Mouse (Mus musculus) lung, adult 2 months (tissue): ENCODE measurements around the gene Camk2n2. TPM values are rescaled to one million over a fixed set of nuclear protein-coding genes. Genes with fewer than 3 reads are reported as not detected.

Experiments
- DNase-seq: peaks from one replicate; pipeline ENCODE4 v3.0.0; 2022
- H3K4me1 ChIP-seq: fragments of 200-500 bp; 2 replicates; pipeline ENCODE4 v1.6.1; 2011; ENCODE audit warnings: low read length; ENCODE audit not compliant: control insufficient read depth, insufficient read depth
- H3K4me3 ChIP-seq: fragments of 200-500 bp; replicated peaks from 2 replicates; pipeline ENCODE3; 2011; ENCODE audit warnings: low read depth, mild to moderate bottlenecking, control low read depth, low read length; ENCODE audit errors: extremely low read depth
- CTCF ChIP-seq: fragments of 200-500 bp; IDR thresholded peaks from 2 replicates; pipeline ENCODE4 v1.5.1; 2011; ENCODE audit warnings: mild to moderate bottlenecking, low read length, control low read depth; ENCODE audit not compliant: insufficient read depth
- POLR2A ChIP-seq: fragments of 200-500 bp; IDR thresholded peaks from 2 replicates; pipeline ENCODE4 v1.6.1; 2011; ENCODE audit warnings: low read depth, mild to moderate bottlenecking, control low read depth, low read length, borderline replicate concordance; ENCODE audit errors: extremely low read depth
- WGBS: fragments of 180-500 bp; shearing (Covaris S2); methylation state at CpG from one replicate; pipeline ENCODE4 v1.1.7; 2018; 5-methylcytosine and 5-hydroxymethylcytosine counted together
- polyA plus RNA-seq: library from polyadenylated mRNA; depleted of rRNA; stranded (reverse); fragments of >200 nt; gene quantifications from 2 replicates; pipeline ENCODE4 v1.2.3, GENCODE M21; 2012

Camk2n2 gene
- polyA plus RNA-seq, 1 experiment = 3.4 TPM

DNA sequence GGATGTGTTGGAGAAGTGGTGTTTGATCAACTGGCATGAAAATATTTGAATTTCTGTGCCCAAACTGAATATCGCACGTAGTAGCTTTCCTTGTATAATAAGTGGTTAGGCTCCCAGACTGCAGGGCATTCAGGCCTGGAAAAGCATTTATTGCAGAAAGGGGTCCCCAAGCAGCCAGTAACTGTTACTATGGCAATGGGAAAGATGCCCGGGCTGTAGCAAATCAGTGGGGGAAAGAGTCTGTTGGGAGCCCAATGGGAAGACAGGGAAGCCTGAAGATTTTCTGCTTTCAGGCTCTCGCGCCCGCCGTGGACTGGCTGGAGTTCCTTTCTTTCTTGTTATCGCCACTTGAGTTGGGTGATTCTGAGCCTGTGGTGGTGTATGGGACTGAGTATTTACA is 17.3 kb upstream of the Camk2n2 start:
- Histone ChIP-seq H3K4me1 (0 out of 2 replicates have a peak, but pooled peaks cover 2% of the 10 kb centered on the region), H3K4me3 (no peak overlapping the region)
- 76% methylated on average over 8 of the region's 8 CpGs for WGBS
- no peak for DNase-seq
- TF ChIP-seq POLR2A (no peak), CTCF (no peak)

DNA sequence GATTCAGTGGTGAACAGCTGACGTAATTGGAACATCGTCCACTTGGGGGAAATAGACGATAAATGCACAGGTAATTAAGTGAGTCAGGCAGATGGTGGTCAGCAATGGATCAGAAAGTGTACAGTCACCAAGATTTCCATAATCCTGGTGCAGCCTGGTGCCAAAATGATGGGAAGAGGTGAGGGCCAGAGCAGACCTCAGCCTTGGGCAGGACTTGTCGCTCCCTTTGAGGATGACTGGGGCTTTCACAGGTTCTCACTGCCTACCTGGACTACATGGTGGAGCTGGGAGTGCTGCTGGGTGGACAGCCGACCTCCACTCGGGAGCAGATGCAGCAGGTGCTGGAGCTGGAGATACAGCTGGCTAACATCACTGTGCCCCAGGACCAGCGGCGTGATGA is 16.3 kb upstream of the Camk2n2 start:
- no peak for TF ChIP-seq POLR2A
- no peak for TF ChIP-seq CTCF
- 66% methylated on average over 8 of the region's 8 CpGs for WGBS
- Histone ChIP-seq H3K4me3 (no peak overlapping the region), H3K4me1 (0 out of 2 replicates have a peak, but pooled peaks cover 2% of the 10 kb centered on the region)
- no peak for DNase-seq

DNA sequence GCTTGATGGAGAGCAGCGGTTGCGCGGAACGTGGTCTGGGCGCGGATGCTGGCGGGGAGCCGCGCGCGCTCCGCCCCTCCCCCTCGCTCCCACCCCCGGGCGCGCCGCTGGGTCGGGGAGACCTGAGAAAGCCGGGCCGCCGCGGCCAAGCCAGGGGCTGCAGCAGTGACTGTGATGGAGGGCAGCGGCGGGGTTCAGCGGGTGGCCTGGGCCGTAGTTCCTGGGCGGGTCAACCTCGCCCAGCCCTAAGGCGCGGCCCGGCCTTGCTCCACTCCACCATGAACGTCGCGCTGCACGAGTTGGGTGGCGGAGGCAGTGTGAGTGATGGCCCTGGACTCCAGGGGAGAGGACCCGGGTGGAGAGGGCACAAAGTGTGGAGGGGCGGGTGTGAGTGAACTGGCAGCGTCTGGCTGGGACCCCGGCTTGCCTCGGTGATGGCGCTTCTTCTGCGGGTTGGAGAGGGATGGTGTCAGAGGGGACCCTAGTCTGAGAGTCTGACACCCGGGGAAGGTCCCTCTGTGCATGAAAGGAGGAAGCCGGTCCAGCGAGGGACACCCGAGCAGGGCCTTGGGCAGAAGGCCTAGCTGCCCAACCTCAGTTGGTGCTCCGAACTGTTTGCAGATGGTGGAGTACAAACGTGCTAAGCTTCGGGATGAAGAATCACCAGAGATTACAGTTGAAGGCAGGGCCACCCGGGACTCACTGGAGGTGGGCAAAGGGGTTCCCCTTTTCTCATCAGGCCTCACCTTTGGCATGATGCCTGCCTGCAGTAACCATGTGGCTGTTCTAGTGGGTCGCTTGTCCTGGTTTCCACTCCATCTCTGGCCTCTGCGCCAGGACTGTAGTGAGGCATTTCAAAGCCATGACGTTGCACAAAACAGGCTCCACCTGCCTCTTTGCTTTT is 8.9 kb upstream of the Camk2n2 start, which contains the start of gene Ece2:
Gene Ece2, plus strand, starts transcription at position 98 of the 904 bp plus-strand sequence.
- Histone ChIP-seq H3K4me1 (no peaks in the 10 kb centered on the region), H3K4me3 (no peak within 1 kb of the TSS)
- no peak for DNase-seq
- TF ChIP-seq POLR2A (no peak), CTCF (no peak)
- WGBS = 9% methylated on average over 54 of the region's 54 CpGs

DNA sequence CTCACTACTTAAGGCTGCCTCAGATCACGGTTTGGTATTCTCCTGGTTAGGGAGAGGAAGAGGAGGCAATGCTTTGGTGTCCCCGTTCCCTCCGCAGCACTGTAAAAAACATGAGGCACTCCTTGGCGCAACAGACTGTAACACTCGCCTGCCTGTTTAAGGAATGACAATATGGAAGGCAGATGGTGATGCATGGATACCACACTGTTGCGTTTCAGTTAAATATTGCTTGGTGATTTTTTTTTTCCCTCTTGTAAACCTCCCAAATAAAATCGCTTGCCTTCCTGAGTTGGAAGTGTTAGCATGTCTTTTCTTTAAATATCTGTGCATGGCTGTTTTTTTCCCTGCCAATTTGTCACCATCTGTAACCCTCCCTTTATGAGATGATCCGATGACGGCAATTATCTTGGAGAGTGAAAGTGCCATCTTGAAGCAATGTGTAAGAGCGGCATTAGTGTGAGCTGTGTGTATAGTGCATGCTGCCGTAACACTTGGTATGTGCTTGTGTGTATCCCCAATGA is 7.8 kb upstream of the Camk2n2 start:
- TF ChIP-seq POLR2A = no peak
- no peak for TF ChIP-seq CTCF

DNA sequence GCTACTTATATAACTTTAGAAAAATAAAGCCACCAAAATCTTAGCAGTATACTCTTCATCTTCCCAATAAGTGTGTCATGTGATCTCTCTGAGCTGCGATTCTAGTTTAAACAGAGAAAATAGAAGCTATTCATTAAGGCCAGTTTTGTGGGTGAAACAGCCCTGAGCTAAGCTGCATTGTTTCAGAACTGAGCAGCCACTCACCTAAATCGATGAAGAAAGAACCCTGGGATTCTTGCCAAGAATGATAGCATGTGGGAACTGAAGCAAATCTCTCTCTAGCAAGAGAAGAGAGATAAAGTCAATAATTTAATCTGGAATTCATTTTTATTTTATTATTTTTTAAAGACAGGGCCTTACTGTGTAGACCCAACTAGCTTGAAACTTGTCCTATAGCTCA is 2.1 kb upstream of the Camk2n2 start:
- no peak for DNase-seq
- Histone ChIP-seq H3K4me3 (no peak overlapping the region), H3K4me1 (peaks cover 9% of the 10 kb centered on the region)
- TF ChIP-seq CTCF (no peak), POLR2A (no peak)
- 48% methylated on average over 2 of the region's 2 CpGs for WGBS

More for the DNA sequence above, 7.8 kb upstream of the Camk2n2 start:
- no peak for DNase-seq
- no peak overlapping the region for H3K4me3 ChIP-seq
- no peaks in the 10 kb centered on the region for H3K4me1 ChIP-seq
- 57% methylated on average over 11 of the region's 11 CpGs for WGBS

DNA sequence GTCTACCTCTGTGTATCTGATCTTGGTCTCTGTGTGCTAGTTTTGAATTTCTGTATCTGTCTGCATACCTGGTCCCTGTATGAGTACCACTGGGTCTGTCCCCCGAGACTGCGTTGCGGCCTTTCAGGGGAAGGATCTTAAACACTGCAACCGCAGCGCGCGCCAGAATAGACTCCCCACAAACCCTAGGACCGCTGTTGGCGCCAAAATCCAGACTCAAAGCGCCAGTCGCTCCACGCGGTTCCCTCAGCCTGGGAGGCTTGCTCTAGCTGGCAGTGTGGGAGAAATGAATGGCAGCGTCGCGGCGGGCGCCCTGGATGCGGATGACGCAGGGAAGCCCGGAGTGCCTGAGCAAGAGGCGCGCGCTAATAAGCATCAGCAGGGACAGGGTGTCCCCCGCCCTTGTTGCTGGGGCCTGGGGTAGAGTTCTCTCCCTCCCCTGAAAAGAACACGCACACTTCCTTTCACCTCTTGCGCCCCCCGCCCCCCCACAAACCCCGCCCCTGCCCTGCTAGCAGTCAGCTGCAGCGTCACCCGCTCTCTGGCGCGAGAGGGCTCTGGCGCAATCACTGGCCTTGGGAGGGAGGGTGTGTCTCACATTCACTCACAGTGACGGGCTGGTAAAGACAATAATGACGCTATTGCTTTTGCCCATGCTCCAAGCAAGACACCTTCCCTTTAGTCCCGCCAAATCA is 1.1 kb upstream of the Camk2n2 start:
- WGBS = under 1% methylated on average over 37 of the region's 37 CpGs
- H3K4me3 ChIP-seq = peak overlapping the region; percentile 60
- DNase-seq = peak; percentile 67
- H3K4me1 ChIP-seq = peaks cover 9% of the 10 kb centered on the region
- TF ChIP-seq POLR2A (no peak), CTCF (no peak)

DNA sequence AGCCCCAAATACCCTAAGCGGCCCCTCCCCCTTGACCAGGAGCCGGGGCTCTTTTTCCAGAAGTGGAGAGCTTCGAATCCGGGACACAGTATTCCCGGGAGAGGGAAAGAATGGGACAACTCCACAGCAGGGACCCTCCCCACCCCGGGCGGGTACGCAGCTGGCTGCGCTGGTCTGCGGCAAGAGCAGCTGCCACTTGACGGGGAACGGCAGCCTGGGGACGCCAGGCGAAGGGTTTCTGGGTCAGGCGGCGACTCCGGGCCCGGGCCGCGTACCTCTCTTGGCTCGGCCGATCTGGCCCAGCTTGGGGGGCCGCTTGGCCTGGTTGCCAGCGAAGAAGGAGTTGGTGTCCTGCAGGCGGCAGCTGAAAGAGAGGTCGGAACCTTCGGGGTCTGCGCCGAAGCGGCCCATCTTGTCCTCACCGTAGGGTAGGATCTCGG is 316 bp downstream of the Camk2n2 start:
- Histone ChIP-seq H3K4me1 (peaks cover 9% of the 10 kb centered on the region), H3K4me3 (peak overlapping the region; percentile 67)
- no peak for TF ChIP-seq CTCF
- no peak for TF ChIP-seq POLR2A
- WGBS = under 1% methylated on average over 32 of the region's 32 CpGs
- no peak for DNase-seq

DNA sequence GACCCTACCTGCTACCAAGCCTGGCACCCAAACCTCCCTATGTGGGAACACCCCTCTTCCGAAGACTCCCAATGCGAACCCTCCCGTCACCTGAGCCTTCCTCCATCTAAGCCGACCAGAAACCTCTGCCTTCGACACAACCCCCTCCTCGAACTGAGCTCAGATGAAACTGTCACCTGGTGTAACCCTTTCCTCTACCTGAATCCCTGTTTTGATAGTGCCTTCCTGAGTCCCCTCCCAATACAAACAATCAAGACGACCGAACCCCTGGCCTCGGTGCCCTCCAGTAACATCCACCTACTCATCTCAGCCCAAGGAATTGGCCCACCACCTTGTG is 720 bp downstream of the Camk2n2 start:
- WGBS = under 1% methylated on average over 9 of the region's 9 CpGs
- Histone ChIP-seq H3K4me3 (no peak overlapping the region), H3K4me1 (peaks cover 9% of the 10 kb centered on the region)
- no peak for TF ChIP-seq POLR2A
- TF ChIP-seq CTCF = no peak
- no peak for DNase-seq

DNA sequence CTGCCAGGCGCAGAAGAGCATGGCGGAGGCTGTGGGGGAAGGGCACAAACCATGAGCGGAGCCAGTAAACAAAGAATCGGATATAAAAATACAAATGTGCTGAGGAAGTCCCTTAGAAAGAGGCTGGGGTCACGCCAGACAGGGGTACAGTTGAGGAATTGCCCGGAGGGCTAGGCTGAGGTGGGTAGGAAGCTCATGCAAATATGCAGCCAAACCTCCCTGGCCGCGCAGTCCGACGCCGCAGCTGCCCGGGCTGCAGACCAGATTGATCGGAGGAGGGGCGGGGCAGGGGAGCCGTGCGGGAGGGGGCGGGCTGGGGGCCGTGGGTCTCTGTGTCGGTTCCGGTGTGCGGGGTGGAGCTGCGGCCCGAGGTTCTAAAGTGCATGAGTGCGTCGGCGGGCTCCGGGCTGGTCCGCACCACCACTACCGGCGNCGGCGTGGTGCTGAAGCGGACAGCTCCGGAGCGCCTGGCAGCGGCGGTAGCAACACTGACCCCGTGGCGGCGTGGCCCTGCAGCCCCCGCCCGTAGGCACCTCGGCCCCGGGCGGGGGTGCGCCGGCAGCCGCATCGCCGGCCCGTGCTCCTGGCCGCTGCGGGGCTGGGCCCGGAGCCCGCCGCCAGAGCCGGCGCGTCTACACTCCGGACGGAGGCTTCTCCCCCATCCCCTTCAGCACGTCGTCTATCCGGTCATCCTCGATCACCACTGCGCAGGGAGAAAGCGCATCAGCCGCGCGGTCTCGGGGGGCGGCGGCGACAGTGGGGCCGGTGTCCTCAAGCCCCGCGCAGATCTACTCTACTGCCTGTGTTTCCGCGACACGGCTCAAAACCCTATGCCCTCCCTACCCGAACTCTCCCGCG is 1.3 kb downstream of the Camk2n2 start:
- peak; percentile 34 for DNase-seq
- WGBS = 3% methylated on average over 81 of the region's 83 CpGs
- TF ChIP-seq CTCF = no peak
- no peak for TF ChIP-seq POLR2A
- Histone ChIP-seq H3K4me3 (no peak overlapping the region), H3K4me1 (peaks cover 9% of the 10 kb centered on the region)
